Mouse (Mus musculus) T-helper 1 cell (primary cell): ENCODE results near the gene Itprid1.

ENCODE experiments used
- in situ Hi-C: fragments of 300-600 bp; cut with MboI, MseI; formaldehyde crosslinking; loops from one replicate; pipeline ENCODE4 v1.15.1; 2025; ENCODE audit warnings: high pct_unique_total_duplicates

Itprid1 gene

DNA sequence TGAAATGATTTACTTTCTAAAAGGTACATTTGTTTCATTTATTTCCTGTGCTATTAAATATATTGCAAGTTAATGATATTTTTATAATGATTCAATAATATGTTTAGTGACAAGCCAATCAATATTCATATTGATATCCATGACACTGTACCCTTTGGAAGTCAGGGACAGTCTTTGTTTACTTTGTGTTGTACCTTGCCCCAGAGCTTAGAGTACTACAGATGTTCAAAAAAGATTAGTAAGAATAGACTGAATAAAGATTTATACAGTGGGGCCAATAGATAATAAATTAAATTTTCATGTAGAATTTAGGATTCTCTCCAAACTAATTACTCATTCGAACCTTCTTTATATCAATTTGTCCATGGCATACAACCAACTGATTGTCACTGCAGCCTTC is 50.9 kb downstream of the Itprid1 start:
- in situ Hi-C loops: no loop called here

DNA sequence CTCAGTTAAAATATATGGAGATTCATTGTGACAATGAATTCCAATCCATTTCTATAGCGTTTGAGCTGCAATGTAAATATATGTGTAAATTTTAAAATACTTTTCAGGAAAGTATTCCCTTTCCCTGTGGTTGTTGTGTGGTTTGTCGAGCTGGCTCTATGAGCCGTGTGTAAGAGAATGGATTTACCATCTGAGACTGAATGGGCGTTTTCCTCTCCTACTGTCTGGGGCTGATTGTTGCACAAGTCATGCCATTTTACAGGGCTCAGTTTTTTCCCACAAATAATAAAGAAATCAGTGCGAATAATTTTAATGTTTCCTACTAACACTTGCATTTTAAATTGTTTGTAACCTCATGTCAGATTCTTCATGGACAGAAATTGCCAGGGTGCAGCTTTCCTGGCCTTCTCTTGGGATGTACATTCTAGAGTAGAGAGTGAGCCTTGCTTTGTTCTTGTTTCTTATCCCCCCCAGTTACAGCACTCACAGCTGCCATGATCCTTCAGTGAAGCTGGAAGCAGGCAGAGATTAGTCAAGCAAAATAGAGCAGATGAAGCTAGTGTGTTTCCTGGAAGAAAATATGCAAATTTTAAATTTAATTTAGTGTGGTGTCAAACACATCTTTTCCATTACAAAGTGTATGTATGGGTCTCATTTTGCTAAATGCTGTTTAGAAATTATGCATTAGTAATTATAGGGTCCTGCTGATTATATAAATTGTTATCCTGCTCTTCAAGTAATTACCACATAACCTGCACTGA is 65.1 kb downstream of the Itprid1 start:
- in situ Hi-C loops: no loop called here

DNA sequence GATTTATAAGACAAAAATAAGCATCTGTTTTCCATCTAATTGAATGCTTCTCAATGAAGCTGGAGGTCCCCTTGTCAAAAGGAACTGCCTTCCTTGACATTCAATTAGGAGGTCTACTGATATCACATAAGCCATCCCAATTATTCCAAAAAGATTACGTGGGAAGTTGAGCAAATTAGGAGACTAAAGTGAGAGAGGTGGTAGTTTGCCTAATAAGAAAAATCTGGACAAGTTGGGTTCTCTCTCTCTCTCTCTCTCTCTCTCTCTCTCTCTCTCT is 65.6 kb downstream of the Itprid1 start:
- in situ Hi-C loops: no loop called here

DNA sequence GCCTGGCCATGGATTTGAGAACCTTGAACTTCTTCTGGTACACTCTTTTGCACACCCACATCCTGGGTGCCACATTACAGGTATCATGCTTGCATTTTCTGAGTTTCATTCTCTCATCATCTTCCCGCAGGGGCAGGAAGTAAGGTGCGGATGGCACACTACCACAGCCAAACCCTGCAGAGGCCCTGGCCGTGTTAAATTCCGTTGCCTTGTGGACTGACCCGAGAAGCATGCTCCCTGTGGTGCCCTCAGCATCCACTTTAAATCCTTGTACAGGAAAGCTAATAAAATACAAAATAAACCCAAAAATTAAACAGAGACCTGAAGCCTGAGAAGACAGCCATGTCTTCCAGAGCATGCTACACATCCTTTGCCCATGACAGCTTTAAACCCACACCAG is 82.5 kb downstream of the Itprid1 start:
- in situ Hi-C loops: no loop called here

DNA sequence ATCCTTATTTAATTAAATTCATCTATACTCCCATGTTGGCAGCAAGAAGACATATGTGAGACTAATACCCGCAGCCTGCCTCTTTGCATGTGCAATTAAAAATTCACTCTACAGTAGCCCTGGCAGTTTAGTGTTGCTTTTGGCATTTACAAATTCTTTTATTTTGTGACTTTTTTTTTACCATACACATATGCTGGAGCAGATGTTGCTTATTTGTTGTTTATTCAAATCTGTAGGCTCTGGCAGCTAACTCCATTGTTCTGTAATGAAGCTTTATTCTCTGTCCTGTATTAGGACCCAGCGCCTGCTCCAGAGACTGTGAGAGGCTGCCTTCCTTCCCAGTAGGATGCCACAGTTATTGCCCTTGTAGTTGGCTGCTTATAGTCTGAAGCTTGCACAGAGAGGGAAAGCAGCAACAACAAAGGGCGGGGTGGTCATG is 83.6 kb downstream of the Itprid1 start:
- in situ Hi-C loops: no loop called here

DNA sequence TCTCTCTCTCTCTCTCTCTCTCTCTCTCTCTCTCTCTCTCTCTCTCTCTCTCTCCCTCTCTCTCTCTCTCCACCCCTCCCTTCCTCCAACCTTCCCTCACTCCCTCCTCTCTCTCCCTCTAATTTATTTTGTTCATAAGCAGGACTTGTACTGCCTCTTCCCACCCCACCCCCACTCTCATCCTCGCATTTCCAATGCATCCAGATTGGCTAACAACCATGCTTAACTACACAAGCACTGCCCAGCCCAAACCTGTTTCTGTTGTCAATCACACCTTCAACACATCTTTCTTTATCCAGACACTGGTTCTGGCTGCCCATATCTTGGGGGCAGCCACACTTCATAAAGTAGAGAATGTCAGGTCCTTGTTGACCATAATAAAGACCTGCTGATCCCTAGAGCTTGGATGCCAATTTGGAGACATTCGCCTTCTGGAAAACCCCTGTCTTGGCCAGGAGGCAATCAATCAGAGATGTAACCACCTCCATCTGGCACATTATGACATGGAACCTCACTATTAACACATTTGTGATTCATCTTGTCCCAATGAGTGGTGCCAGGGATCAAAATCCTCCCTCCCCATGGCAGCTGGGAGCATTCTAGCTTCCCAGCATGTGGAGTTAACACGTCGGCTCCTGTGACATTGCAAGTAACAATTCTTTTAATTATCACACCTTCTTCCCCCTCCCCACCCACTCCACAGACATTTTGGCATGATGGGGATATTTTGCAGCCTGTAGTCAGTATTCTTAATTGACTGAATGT is 84.4 kb downstream of the Itprid1 start:
- in situ Hi-C loops: no loop called here

DNA sequence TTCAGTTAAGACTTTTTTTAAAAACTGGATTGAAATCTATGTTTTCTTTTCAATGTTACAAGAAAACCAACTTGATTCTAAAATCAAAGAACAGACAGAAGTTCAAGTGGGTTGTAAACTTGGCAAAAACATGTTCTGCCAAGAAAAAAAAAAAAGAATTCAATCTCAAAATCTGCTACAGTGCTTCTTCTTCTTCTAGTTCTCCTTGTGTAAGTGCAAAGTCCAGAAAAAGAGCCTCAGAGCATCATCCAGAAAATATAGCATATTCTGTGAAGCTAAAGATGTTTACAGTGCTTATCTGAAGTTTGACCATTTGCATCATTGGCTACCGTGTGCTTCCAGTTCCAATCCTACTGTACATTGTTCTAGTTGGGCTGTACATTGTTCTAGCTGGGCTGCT is 108.0 kb downstream of the Itprid1 start:
- in situ Hi-C loops: no loop called here

DNA sequence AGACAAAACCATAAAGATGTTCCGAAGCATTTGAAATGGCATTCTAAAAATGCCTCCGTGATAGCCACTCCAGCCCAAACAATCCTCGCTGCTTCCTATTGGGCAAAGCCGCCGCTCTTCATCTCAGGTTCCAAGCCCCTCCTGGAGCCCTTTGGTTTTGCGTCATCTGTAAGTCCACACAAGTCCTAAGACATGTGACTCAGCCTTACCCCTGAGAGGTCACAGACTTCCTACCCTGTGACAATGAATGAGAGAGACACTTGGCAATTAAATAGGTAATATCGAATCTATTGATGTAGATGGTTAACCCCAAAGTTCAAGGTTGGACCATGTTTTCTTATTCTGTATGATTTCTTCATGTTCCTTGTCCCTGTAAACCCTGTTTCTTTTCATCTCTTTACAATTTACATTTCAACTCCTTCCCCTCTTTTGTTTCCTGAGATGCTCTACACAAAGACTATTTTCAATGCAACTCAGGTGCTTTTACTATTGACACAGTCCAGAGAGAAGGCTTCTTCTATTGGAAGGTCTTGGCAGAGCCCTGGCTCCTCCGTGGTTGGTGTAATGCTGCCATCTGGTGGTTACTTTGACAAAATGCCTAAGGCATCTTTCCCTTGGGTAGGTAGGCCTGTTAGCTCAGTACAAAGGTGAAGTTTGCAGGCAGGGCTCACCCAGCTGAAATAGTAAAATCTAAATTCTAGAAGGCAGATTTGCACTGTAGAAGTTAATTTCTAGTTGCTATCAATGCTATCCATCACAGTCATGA is 113.8 kb downstream of the Itprid1 start:
- in situ Hi-C loops: loop anchor here (5.0 kb wide), 1 partner anchor 428 kb away; no protein-coding TSS in a partner anchor

DNA sequence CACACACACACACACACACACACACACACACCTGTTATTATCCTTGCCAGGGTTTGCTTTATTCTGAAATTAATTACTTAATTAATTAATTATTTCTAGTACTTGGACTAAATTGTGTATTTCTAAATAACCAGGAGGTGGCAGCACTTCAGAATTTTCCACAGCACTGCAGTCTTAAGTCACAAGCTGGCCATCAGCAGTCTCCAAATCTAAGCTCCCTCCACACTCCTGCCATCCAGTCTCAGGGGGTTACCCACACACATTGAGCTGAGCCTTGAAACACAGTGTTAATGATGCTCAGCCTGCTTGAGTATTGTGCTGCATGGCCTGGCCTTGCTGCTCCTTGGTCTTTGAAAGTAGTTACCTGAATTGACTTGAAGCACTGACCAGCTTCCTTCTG is 136.3 kb downstream of the Itprid1 start:
- in situ Hi-C loops: no loop called here

DNA sequence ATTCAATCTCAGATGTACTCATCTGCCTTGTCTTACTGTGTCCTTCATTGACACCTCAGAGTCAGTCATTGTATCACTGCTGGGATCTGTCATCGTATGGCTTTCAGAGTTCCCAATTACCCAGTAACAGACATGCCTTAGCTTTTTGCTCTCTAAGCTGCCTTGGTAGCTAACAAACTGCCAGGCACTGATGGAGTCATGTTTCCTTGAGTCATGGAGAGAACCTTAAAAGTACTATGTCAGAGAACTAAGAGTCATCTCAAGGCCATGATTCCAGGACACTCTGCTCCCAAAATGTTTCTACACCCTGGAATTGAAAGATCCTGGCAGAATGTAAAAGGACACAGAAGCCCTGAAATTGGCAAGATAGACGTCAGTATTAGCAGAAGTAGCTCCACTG is 143.1 kb downstream of the Itprid1 start:
- in situ Hi-C loops: no loop called here

DNA sequence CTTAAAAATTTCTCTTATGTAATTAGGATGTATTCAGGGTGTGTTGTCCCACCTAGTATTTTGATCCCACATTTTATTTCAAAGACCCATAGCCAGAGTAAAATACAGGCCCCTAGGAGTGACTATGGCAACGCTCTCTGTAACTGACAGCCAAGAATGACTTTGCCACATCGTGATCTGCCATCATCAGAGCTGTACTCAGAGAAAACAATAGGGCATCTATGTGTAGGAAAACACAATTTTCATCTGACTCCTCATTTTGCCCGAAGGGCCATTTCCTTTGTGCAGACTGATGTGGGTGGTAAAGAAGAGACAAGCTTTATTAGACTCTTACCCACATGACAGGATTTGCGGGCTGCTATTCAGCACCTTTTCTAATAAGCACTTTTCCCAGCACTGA is 172.0 kb downstream of the Itprid1 start:
- in situ Hi-C loops: no loop called here

DNA sequence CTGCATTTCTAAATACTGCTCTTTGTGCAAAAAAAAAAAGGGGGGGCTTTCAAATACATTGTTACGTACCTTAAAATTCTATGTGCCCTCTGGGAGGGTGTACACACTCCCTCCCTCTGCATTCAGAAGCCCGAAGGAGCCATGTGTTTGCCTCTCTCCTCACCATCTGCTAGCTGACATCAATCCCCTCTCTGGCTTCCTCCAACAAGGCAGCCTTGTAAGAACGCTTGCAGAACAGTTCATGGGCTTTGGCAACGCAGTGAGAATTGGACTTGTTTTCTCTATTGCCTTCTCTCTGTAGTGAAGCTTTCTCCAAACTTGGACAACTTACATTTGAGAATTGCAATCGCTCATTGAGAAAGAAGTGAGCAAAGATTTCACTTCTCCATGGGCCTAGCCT is 175.7 kb downstream of the Itprid1 start:
- in situ Hi-C loops: no loop called here

DNA sequence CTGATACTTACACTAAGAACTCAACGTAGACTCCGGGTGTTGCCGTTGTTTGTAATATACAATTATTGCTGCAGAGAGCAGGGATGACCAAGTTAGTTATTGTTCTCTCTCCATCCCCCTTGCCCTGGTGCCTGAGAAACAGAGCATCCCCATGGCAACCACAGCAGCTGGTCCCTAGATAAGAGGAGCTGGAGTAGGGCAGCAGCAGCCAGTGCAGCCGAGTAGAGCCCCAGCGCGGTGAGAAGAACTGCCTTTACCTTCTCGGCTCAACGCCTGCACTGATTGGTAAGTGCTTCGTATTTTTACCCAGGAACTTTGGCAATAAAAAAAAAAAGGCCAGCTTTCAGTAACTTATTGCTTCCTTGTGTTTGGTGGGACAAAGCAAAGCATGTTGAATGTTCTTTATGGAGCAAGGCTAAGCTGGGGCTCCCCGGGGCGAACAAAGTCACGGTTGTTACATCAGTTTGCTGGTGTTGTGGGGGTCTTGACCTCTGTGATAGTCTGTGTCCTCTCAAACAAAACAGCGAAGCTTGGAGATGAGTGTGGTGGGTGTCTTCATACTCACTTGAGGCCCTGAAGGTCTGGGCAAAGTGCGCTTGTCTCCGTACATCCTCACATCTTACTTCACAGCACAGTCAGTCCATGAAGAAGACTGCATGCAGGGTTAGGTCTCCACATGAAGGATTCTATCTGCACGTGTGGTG is 180.7 kb downstream of the Itprid1 start, which contains the start of gene Ppp1r17:
TSS of gene Ppp1r17 (plus strand) at position 207 of the 704 bp plus-strand sequence.
- in situ Hi-C loops: no loop called here

DNA sequence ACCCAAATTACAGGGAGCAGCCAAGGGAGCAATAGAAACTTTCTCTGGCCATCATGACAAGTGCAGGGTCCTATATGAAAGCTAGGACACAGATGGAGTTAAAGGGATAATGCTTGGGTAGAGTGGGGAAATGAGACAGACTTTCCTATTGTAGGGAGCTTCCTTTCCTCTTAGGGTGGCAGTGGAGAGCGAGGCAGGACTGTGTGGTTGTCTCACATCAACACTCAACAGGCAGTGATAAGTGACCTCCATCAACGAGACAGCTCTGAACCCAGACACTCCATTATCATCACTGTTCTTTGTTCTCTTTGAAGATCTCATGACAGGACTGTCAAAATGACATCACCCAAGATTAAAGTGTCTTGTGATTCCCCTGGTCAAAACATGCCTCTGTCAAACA is 182.9 kb downstream of the Itprid1 start:
- in situ Hi-C loops: no loop called here

DNA sequence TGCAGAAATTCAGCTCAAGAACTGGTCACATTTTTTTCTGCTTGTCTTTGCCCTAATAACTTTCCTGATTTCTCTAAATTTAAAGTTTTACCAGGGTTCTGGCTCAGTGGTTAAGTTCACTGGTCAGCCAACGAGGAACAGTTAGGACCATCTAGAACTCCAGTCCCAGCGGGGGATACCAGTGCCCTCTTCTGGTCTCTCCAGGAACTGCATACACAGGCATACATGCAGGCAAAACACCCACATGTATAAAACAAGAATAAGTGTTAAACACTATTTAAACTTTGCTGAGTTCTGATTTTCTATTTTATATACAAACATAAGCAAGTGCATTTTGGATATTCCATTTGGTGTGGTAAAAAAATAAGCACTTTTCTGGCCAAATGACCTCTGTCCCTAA is 188.8 kb downstream of the Itprid1 start:
- in situ Hi-C loops: no loop called here

DNA sequence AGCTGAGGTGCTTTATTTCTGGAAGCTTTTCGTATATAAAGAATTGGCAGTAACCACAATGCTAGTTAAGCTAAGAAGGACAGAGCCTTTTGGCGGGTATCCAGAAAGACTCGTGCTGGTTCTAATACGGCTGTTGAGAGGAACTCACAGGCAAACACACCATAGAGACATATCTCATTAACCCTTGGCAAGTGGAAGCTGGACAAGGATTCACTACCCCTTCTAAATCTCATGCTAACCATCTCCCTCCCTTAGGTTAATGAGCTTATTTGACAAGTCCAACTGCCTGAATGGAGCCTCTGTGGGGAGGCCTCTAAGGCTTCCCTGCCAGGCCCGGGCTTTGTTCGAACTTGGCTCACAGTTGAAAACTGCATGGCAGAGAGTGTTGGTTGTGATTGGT is 190.6 kb downstream of the Itprid1 start:
- in situ Hi-C loops: no loop called here

DNA sequence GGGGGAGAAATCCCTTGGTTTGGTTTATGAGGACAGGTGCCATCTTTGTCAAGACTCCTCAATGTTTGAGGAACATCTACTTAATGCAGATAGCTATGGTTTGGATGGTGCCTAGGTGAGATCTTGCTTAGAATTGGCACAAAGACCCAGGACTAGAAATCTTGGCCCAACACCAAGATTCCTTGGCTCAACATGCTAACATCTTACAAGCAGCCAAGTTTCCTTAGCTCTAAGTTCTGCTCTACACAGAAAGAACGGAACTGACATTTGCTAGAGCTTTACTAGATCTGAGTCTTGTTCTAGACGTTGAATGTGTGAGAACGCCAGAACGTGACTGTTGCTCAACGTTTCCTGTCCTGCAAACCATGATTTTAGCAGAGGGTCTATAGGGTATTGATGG is 191.3 kb downstream of the Itprid1 start:
- in situ Hi-C loops: no loop called here
